Mouse (Mus musculus) E14TG2a.4 (cell line): ENCODE data around the gene Fam193b.

Experiments
- H3K27me3 ChIP-seq: 2 replicates; pipeline ENCODE4 v1.6.1; 2014; ENCODE audit warnings: low read length, control low read depth; ENCODE audit not compliant: insufficient read depth
- H3K36me3 ChIP-seq: 2 replicates; pipeline ENCODE4 v1.6.1; 2014; ENCODE audit warnings: low read length, control low read depth; ENCODE audit not compliant: insufficient read depth
- H3K4me1 ChIP-seq: replicated peaks from 2 replicates; pipeline ENCODE4 v1.6.1; 2014; ENCODE audit warnings: low read depth, low read length, control low read depth
- H3K4me3 ChIP-seq: replicated peaks from 2 replicates; pipeline ENCODE4 v1.5.1; 2014; ENCODE audit warnings: mild to moderate bottlenecking, low read length
- H3K9me3 ChIP-seq: 2 replicates; pipeline ENCODE4 v1.6.1; 2014; ENCODE audit warnings: low read length, control low read depth
- CTCF ChIP-seq: conservative IDR thresholded peaks from 2 replicates; pipeline ENCODE4 v1.5.1; 2014; ENCODE audit warnings: low read length
- NANOG ChIP-seq: IDR thresholded peaks from 2 replicates; pipeline ENCODE4 v1.6.1; 2014; ENCODE audit warnings: borderline replicate concordance, low read length, mixed read lengths
- POU5F1 ChIP-seq: IDR thresholded peaks from 2 replicates; pipeline ENCODE4 v1.6.1; 2014; ENCODE audit warnings: low read length, borderline replicate concordance

The Fam193b gene

GRCm38 (mm10) chr13:55543447-55543846, 27.5 kb downstream of the Fam193b start:
- TF ChIP-seq NANOG (no peak), POU5F1 (no peak), CTCF (no peak)
- H3K4me3 ChIP-seq, result no peak overlapping the region
- H3K27me3 ChIP-seq, result no peaks in the 10 kb centered on the region
- peaks cover 100% of the 10 kb centered on the region for H3K36me3 ChIP-seq
- no peaks in the 10 kb centered on the region for H3K9me3 ChIP-seq
- 0 out of 2 replicates have a peak, but pooled peaks cover 6% of the 10 kb centered on the region for H3K4me1 ChIP-seq

- TF ChIP-seq NANOG, result no peak
- TF ChIP-seq CTCF, result no peak
- TF ChIP-seq POU5F1, result no peak
- Histone ChIP-seq H3K36me3 (peaks cover 100% of the 10 kb centered on the region), H3K27me3 (no peaks in the 10 kb centered on the region), H3K9me3 (no peaks in the 10 kb centered on the region), H3K4me3 (no peak overlapping the region), H3K4me1 (0 out of 2 replicates have a peak, but pooled peaks cover 6% of the 10 kb centered on the region)
Observed at GRCm38 (mm10) chr13:55542891-55543290, 28.0 kb downstream of the Fam193b start.

- TF ChIP-seq NANOG (no peak), POU5F1 (no peak), CTCF (no peak)
- Histone ChIP-seq H3K9me3 (no peaks in the 10 kb centered on the region), H3K27me3 (no peaks in the 10 kb centered on the region), H3K4me3 (no peak overlapping the region), H3K36me3 (peaks cover 88% of the 10 kb centered on the region), H3K4me1 (peaks cover 14% of the 10 kb centered on the region)
Observed at GRCm38 (mm10) chr13:55540933-55541332, 30.0 kb downstream of the Fam193b start.

GRCm38 (mm10) chr13:55536194-55537175, 34.4 kb downstream of the Fam193b start, which contains the start of gene Ddx41:
TSS of gene Ddx41 (minus strand) at chr13:55536658.
- Histone ChIP-seq H3K36me3 (peaks cover 83% of the 10 kb centered on the region), H3K4me3 (peak within 1 kb of the TSS; percentile 100), H3K27me3 (no peaks in the 10 kb centered on the region), H3K9me3 (no peaks in the 10 kb centered on the region), H3K4me1 (peaks cover 27% of the 10 kb centered on the region)
- TF ChIP-seq POU5F1 (no peak), CTCF (peak; percentile 84)

- H3K36me3 ChIP-seq, result peaks cover 83% of the 10 kb centered on the region
- peak overlapping the region; percentile 100 for H3K4me3 ChIP-seq
- TF ChIP-seq NANOG (no peak), CTCF (no peak), POU5F1 (no peak)
- peaks cover 27% of the 10 kb centered on the region for H3K4me1 ChIP-seq
- no peaks in the 10 kb centered on the region for H3K9me3 ChIP-seq
- no peaks in the 10 kb centered on the region for H3K27me3 ChIP-seq
Observed at GRCm38 (mm10) chr13:55535796-55536193, 35.1 kb downstream of the Fam193b start.

- H3K36me3 ChIP-seq, result peaks cover 83% of the 10 kb centered on the region
- peak overlapping the region; percentile 100 for H3K4me3 ChIP-seq
- H3K4me1 ChIP-seq, result peaks cover 27% of the 10 kb centered on the region
- H3K9me3 ChIP-seq, result no peaks in the 10 kb centered on the region
- H3K27me3 ChIP-seq, result no peaks in the 10 kb centered on the region
- no peak for TF ChIP-seq CTCF
- TF ChIP-seq NANOG, result no peak
- TF ChIP-seq POU5F1, result no peak
Observed at GRCm38 (mm10) chr13:55535191-55535590, 35.7 kb downstream of the Fam193b start.

GRCm38 (mm10) chr13:55529198-55529915, 41.6 kb downstream of the Fam193b start, which contains the start of gene Dok3:
TSS of gene Dok3 (minus strand) at chr13:55529296.
- Histone ChIP-seq H3K36me3 (peaks cover 56% of the 10 kb centered on the region), H3K4me1 (peaks cover 34% of the 10 kb centered on the region), H3K9me3 (no peaks in the 10 kb centered on the region), H3K4me3 (no peak within 1 kb of the TSS), H3K27me3 (peaks cover 4% of the 10 kb centered on the region)
- TF ChIP-seq POU5F1 (no peak), NANOG (no peak), CTCF (no peak)

- no peaks in the 10 kb centered on the region for H3K9me3 ChIP-seq
- H3K4me3 ChIP-seq, result no peak overlapping the region
- H3K4me1 ChIP-seq, result peaks cover 46% of the 10 kb centered on the region
- H3K36me3 ChIP-seq, result peaks cover 43% of the 10 kb centered on the region
- TF ChIP-seq POU5F1 (no peak), CTCF (no peak), NANOG (no peak)
- H3K27me3 ChIP-seq, result peaks cover 8% of the 10 kb centered on the region
Observed at GRCm38 (mm10) chr13:55527834-55528772, 42.8 kb downstream of the Fam193b start.
